Mouse (Mus musculus) liver, postnatal 0 days (tissue): ENCODE measurements around the gene Mypn.

ENCODE experiments used
- CTCF ChIP-seq: sonication (generic); IDR thresholded peaks from 2 replicates; pipeline ENCODE4 v1.5.1; 2016; ENCODE audit warnings: antibody characterized with exemption, low read depth
- EP300 ChIP-seq: IDR thresholded peaks from 2 replicates; pipeline ENCODE4 v1.6.1; 2016; ENCODE audit warnings: antibody characterized with exemption, low read depth, mild to moderate bottlenecking

DNA sequence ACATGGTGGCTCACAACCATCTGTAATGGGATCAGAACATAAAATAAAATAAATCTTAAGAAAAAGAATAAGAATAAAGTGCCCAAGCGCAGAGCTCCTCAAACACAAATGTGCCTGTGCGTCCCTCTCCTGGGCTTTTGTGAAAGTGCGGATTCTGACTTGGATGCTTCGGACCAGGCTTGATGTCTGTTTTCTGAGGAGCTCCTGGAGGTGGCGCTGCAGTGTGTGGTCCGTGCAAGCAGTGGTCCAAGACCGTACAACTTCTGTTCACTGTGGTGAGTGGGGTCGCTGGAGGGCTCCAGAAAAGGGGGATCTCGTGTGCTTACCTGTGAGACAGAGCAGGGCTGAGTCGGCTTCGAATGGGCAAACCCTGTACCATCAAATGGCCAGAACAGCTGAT is 78.4 kb downstream of the Mypn start:
- peak; percentile 45 for TF ChIP-seq CTCF
- TF ChIP-seq EP300: no peak
